Mouse (Mus musculus): ENCODE measurements around the gene Cdkn2aip.
A peak's percentile ranks its signal among the peaks of the same experiment; 100 is the strongest.

Cdkn2aip gene

GRCm38 (mm10) chr8:47695431-47696105 is 18.2 kb downstream of the Cdkn2aip start:
- peak; percentile 81 for DNase-seq (ENCODE audit: low read depth, low spot score)

GRCm38 (mm10) chr8:47693119-47693518 is 20.6 kb downstream of the Cdkn2aip start:
- no peak for DNase-seq (ENCODE audit: low read depth, low spot score)

GRCm38 (mm10) chr8:47691831-47692230 is 21.9 kb downstream of the Cdkn2aip start:
- no peak for DNase-seq (ENCODE audit: low read depth, low spot score)

GRCm38 (mm10) chr8:47691303-47691702 is 22.4 kb downstream of the Cdkn2aip start:
- DNase-seq (ENCODE audit: low read depth, low spot score) = no peak

- DNase-seq (ENCODE audit: low read depth, low spot score) = no peak
Observed at GRCm38 (mm10) chr8:47690674-47691078, 23.1 kb downstream of the Cdkn2aip start.

GRCm38 (mm10) chr8:47689704-47690326 is 23.9 kb downstream of the Cdkn2aip start:
- no peak for DNase-seq (ENCODE audit: low read depth, low spot score)

GRCm38 (mm10) chr8:47684441-47684840 is 29.3 kb downstream of the Cdkn2aip start:
- DNase-seq (ENCODE audit: low read depth, low spot score) = no peak

GRCm38 (mm10) chr8:47683994-47684393 is 29.7 kb downstream of the Cdkn2aip start:
- DNase-seq (ENCODE audit: low read depth, low spot score) = no peak

- no peak for DNase-seq (ENCODE audit: low read depth, low spot score)
Observed at GRCm38 (mm10) chr8:47680306-47680705, 33.4 kb downstream of the Cdkn2aip start.

GRCm38 (mm10) chr8:47679603-47680002 is 34.1 kb downstream of the Cdkn2aip start:
- DNase-seq (ENCODE audit: low read depth, low spot score) = no peak

GRCm38 (mm10) chr8:47676631-47677030 is 37.1 kb downstream of the Cdkn2aip start:
- DNase-seq (ENCODE audit: low read depth, low spot score) = no peak

GRCm38 (mm10) chr8:47676224-47676623 is 37.5 kb downstream of the Cdkn2aip start:
- DNase-seq (ENCODE audit: low read depth, low spot score) = no peak

- no peak for DNase-seq (ENCODE audit: low read depth, low spot score)
Observed at GRCm38 (mm10) chr8:47675786-47676185, 37.9 kb downstream of the Cdkn2aip start.

GRCm38 (mm10) chr8:47674777-47675710 is 38.7 kb downstream of the Cdkn2aip start, which contains the start of gene Ing2:
Gene Ing2 (minus strand): TSS chr8:47675556.
- peak; percentile 99 for DNase-seq (ENCODE audit: low read depth, low spot score)

GRCm38 (mm10) chr8:47674140-47674776 is 39.5 kb downstream of the Cdkn2aip start:
- no peak for DNase-seq (ENCODE audit: low read depth, low spot score)

- no peak for DNase-seq (ENCODE audit: low read depth, low spot score)
Observed at GRCm38 (mm10) chr8:47673317-47674139, 40.2 kb downstream of the Cdkn2aip start.

- no peak for DNase-seq (ENCODE audit: low read depth, low spot score)
Observed at GRCm38 (mm10) chr8:47664231-47664785, 49.4 kb downstream of the Cdkn2aip start.

- no peak for DNase-seq (ENCODE audit: low read depth, low spot score)
Observed at GRCm38 (mm10) chr8:47663201-47663600, 50.5 kb downstream of the Cdkn2aip start.

GRCm38 (mm10) chr8:47662716-47663115 is 51.0 kb downstream of the Cdkn2aip start:
- DNase-seq (ENCODE audit: low read depth, low spot score) = no peak

GRCm38 (mm10) chr8:47660394-47660793 is 53.3 kb downstream of the Cdkn2aip start:
- DNase-seq (ENCODE audit: low read depth, low spot score) = no peak

All from telencephalon, adult 2 months (tissue).